Mouse (Mus musculus): ENCODE measurements at regions not wholly inside any gene's neighbourhood (a gene's known extent, or its start where the extent isn't known, plus 50 kb on each side); places are given as distances from the start of the nearest gene placed in this dataset.
A peak's percentile ranks its signal among the peaks of the same experiment; 100 is the strongest.

DNA sequence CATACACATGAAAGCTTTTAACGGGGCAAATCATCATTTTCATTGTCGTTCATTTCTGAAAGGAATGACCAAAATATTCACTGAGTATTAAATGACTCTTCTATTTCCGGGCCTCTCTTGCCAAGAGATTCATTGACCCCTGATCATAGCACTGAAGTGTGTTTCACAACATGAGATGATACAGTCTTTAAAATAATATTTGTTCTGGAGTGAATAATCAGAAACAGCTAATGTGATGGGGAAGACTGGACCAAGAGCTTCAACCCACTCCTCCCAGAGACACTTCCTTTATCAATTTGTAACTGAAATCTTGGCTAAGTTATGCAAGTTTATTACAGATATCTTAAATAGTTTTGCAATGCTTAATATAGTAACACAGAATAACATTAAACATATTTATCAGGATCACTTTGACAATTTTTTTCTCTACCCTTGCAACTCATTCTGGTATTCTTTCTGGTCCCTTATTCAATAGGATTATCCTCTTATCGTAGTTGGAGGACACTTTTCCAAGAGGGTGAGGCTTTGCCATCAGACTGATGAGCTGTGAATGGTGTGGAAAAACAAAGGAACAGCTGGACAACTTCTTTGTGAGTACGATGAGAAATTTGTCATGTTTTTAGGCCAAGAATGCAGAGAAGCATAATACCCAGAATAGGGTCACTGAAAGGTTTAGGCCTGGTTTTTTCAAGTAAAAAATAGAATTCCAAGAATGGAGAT lies 149.6 kb upstream of the Sema3d start:
- Histone ChIP-seq H3K9ac (ENCODE audit: low read length) (no peak overlapping the region), H3K9me3 (ENCODE audit: control insufficient read depth, low read length) (no peaks in the 10 kb centered on the region), H3K36me3 (ENCODE audit: control insufficient read depth, insufficient read depth, low read length) (no peaks in the 10 kb centered on the region), H3K4me1 (ENCODE audit: control insufficient read depth in 2 of 2, insufficient read depth in 2 of 2, low read length in 2 of 2) (no peaks in the 10 kb centered on the region), H3K4me2 (ENCODE audit: low read length) (no peak overlapping the region), H3K27me3 (ENCODE audit: control insufficient read depth, insufficient read depth, low read length) (no peaks in the 10 kb centered on the region), H3K27ac (replicated peaks in 1 of 2; ENCODE audit: control insufficient read depth in 1 of 2, insufficient read depth in 1 of 2, low read depth in 2 of 2, low read length in 2 of 2) (no peak overlapping the region), H3K4me3 (ENCODE audit: control insufficient read depth in 1 of 2, insufficient read depth in 1 of 2, low read depth in 1 of 2, low read length in 2 of 2) (no peak overlapping the region)
- WGBS, result 69% methylated on average over 5 of the region's 5 CpGs
- no peak for ATAC-seq (ENCODE audit: insufficient number of reproducible peaks, insufficient read depth, low FRiP score, low read depth)

DNA sequence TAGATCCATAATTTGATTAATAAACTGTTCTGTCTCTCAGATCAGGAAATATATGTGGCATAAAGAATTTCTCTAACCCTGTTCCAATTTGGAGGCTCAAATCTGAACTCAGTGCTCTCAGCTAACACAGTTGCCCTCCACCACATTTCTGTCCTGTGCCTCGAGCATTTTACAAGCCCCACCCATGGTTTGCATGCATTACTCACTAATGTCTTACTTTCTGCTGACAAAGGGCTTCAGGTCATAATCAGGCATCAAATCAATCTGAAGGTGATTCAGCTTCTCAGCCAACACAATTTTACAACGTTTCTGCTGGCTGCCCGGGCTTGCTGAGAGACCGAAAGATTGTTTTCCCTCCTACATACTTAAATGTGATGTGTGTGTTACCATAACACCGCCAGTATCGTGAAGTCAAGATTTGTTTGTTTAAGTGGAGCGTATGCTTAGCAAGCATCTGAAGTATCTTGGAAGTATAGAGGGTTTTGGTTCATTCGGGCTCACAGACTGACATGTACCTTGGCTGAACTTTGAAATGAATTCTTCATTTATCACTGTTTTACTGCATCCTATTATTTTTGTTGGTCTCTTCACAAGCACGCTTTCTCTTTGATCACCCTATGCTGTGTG lies 139.9 kb upstream of the Sema3d start:
- H3K9ac ChIP-seq (ENCODE audit: low read length), result no peak overlapping the region
- H3K9me3 ChIP-seq (ENCODE audit: control insufficient read depth, low read length), result no peaks in the 10 kb centered on the region
- 65% methylated on average over 9 of the region's 9 CpGs for WGBS
- H3K36me3 ChIP-seq (ENCODE audit: control insufficient read depth, insufficient read depth, low read length), result no peaks in the 10 kb centered on the region
- H3K27ac ChIP-seq (replicated peaks in 1 of 2; ENCODE audit: control insufficient read depth in 1 of 2, insufficient read depth in 1 of 2, low read depth in 2 of 2, low read length in 2 of 2), result no peak overlapping the region; a peak in 1 of 4 replicates
- no peaks in the 10 kb centered on the region for H3K4me1 ChIP-seq (ENCODE audit: control insufficient read depth in 2 of 2, insufficient read depth in 2 of 2, low read length in 2 of 2)
- no peaks in the 10 kb centered on the region for H3K27me3 ChIP-seq (ENCODE audit: control insufficient read depth, insufficient read depth, low read length)
- H3K4me2 ChIP-seq (ENCODE audit: low read length), result no peak overlapping the region
- H3K4me3 ChIP-seq (ENCODE audit: control insufficient read depth in 1 of 2, insufficient read depth in 1 of 2, low read depth in 1 of 2, low read length in 2 of 2), result no peak overlapping the region
- ATAC-seq (ENCODE audit: insufficient number of reproducible peaks, insufficient read depth, low FRiP score, low read depth), result no peak

GRCm38 (mm10) chr5:12293685-12294084 lies 89.5 kb upstream of the Sema3d start:
- Histone ChIP-seq H3K4me3 (ENCODE audit: control insufficient read depth in 1 of 2, insufficient read depth in 1 of 2, low read depth in 1 of 2, low read length in 2 of 2) (peak overlapping the region in 1 of 2 experiments; percentile 7; a peak in 2 of 4 replicates), H3K9ac (ENCODE audit: low read length) (0 out of 2 replicates have a peak overlapping the region, but pooled peaks have one; percentile 30), H3K9me3 (ENCODE audit: control insufficient read depth, low read length) (no peaks in the 10 kb centered on the region), H3K4me1 (ENCODE audit: control insufficient read depth in 2 of 2, insufficient read depth in 2 of 2, low read length in 2 of 2) (no peaks in the 10 kb centered on the region), H3K36me3 (ENCODE audit: control insufficient read depth, insufficient read depth, low read length) (no peaks in the 10 kb centered on the region), H3K4me2 (ENCODE audit: low read length) (peak overlapping the region; percentile 48), H3K27ac (replicated peaks in 1 of 2; ENCODE audit: control insufficient read depth in 1 of 2, insufficient read depth in 1 of 2, low read depth in 2 of 2, low read length in 2 of 2) (no peak overlapping the region), H3K27me3 (ENCODE audit: control insufficient read depth, insufficient read depth, low read length) (no peaks in the 10 kb centered on the region)
- 38% methylated on average over 4 of the region's 4 CpGs for WGBS
- no peak for ATAC-seq (ENCODE audit: insufficient number of reproducible peaks, insufficient read depth, low FRiP score, low read depth)

- no peak for ATAC-seq (ENCODE audit: insufficient number of reproducible peaks, insufficient read depth, low FRiP score, low read depth)
- WGBS, result 55% methylated on average over 2 of the region's 2 CpGs
These were observed 85.9 kb upstream of the Sema3d start for GRCm38 (mm10) chr5:12297331-12297730.

GRCm38 (mm10) chr5:12301833-12302808 lies 81.1 kb upstream of the Sema3d start:
- 41% methylated on average over 4 of the region's 4 CpGs for WGBS
- Histone ChIP-seq H3K4me3 (ENCODE audit: control insufficient read depth in 1 of 2, insufficient read depth in 1 of 2, low read depth in 1 of 2, low read length in 2 of 2) (no peak overlapping the region), H3K9ac (ENCODE audit: low read length) (no peak overlapping the region), H3K9me3 (ENCODE audit: control insufficient read depth, low read length) (no peaks in the 10 kb centered on the region), H3K4me2 (ENCODE audit: low read length) (no peak overlapping the region), H3K4me1 (ENCODE audit: control insufficient read depth in 2 of 2, insufficient read depth in 2 of 2, low read length in 2 of 2) (no peaks in the 10 kb centered on the region), H3K27ac (replicated peaks in 1 of 2; ENCODE audit: control insufficient read depth in 1 of 2, insufficient read depth in 1 of 2, low read depth in 2 of 2, low read length in 2 of 2) (no peak overlapping the region), H3K27me3 (ENCODE audit: control insufficient read depth, insufficient read depth, low read length) (no peaks in the 10 kb centered on the region), H3K36me3 (ENCODE audit: control insufficient read depth, insufficient read depth, low read length) (no peaks in the 10 kb centered on the region)
- ATAC-seq (ENCODE audit: insufficient number of reproducible peaks, insufficient read depth, low FRiP score, low read depth), result no peak

More at GRCm38 (mm10) chr5:12297331-12297730, 85.9 kb upstream of the Sema3d start:
- Histone ChIP-seq H3K4me2 (ENCODE audit: low read length) (no peak overlapping the region), H3K36me3 (ENCODE audit: control insufficient read depth, insufficient read depth, low read length) (no peaks in the 10 kb centered on the region), H3K4me3 (ENCODE audit: control insufficient read depth in 1 of 2, insufficient read depth in 1 of 2, low read depth in 1 of 2, low read length in 2 of 2) (no peak overlapping the region), H3K27me3 (ENCODE audit: control insufficient read depth, insufficient read depth, low read length) (no peaks in the 10 kb centered on the region), H3K9me3 (ENCODE audit: control insufficient read depth, low read length) (no peaks in the 10 kb centered on the region), H3K27ac (replicated peaks in 1 of 2; ENCODE audit: control insufficient read depth in 1 of 2, insufficient read depth in 1 of 2, low read depth in 2 of 2, low read length in 2 of 2) (no peak overlapping the region), H3K9ac (ENCODE audit: low read length) (no peak overlapping the region), H3K4me1 (ENCODE audit: control insufficient read depth in 2 of 2, insufficient read depth in 2 of 2, low read length in 2 of 2) (no peaks in the 10 kb centered on the region)

DNA sequence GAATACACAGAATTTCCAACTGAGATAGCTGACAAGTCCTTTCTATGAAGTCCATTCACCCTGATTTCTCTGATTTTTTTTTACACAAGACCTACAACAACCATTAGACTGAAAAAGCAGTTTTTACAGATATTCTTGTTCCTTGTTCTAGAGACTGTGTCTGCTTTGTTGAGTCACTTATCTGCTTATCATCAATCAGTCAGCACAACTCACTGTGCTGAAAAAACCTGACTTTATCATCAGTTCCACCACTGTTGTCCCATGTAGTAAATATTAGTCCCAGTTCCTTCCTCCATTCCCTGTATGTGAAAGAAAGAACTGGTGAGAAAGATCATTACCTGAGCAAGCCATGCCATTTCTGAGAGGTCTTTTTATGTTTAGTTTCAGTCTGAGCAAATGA lies 73.8 kb upstream of the Sema3d start:
- no peaks in the 10 kb centered on the region for H3K9me3 ChIP-seq (ENCODE audit: control insufficient read depth, low read length)
- H3K36me3 ChIP-seq (ENCODE audit: control insufficient read depth, insufficient read depth, low read length), result no peaks in the 10 kb centered on the region
- H3K4me1 ChIP-seq (ENCODE audit: control insufficient read depth in 2 of 2, insufficient read depth in 2 of 2, low read length in 2 of 2), result no peaks in the 10 kb centered on the region
- H3K4me2 ChIP-seq (ENCODE audit: low read length), result no peak overlapping the region
- H3K9ac ChIP-seq (ENCODE audit: low read length), result no peak overlapping the region
- no peaks in the 10 kb centered on the region for H3K27me3 ChIP-seq (ENCODE audit: control insufficient read depth, insufficient read depth, low read length)
- H3K27ac ChIP-seq (replicated peaks in 1 of 2; ENCODE audit: control insufficient read depth in 1 of 2, insufficient read depth in 1 of 2, low read depth in 2 of 2, low read length in 2 of 2), result no peak overlapping the region
- no peak overlapping the region for H3K4me3 ChIP-seq (ENCODE audit: control insufficient read depth in 1 of 2, insufficient read depth in 1 of 2, low read depth in 1 of 2, low read length in 2 of 2)
- no peak for ATAC-seq (ENCODE audit: insufficient number of reproducible peaks, insufficient read depth, low FRiP score, low read depth)

DNA sequence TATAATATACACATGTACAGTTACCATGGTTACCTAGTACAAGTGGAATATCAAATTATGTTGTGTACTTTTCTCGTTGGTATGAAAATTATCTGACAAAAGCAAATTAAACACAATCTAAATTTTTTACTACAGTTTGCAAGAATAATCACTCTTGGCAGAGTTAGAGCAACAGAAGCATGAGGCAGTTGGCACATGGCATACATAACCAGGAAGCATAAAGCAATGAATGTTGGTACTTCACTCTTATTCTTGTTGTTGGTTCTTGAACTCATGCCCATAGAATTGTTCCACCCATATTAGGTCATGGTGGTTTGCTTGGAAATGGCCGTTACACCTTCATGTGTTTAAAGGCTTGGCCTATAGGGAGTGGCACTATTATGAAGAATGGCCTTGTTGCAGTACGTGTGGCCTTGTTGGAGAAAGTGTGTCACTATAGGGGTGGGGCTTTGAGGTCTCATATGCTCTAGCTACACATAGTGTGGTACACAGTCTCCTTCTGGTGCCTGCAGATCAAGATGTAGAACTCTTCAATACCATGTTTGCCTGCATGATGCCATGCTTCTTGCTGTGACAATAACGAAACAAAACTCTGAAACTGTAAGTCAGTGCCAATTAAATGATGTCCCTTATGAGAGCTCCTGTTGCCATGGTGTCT lies 50.4 kb upstream of the Sema3d start:
- no peak overlapping the region for H3K4me3 ChIP-seq (ENCODE audit: control insufficient read depth in 1 of 2, insufficient read depth in 1 of 2, low read depth in 1 of 2, low read length in 2 of 2)
- H3K27ac ChIP-seq (replicated peaks in 1 of 2; ENCODE audit: control insufficient read depth in 1 of 2, insufficient read depth in 1 of 2, low read depth in 2 of 2, low read length in 2 of 2), result no peak overlapping the region
- no peaks in the 10 kb centered on the region for H3K4me1 ChIP-seq (ENCODE audit: control insufficient read depth in 2 of 2, insufficient read depth in 2 of 2, low read length in 2 of 2)
- no peaks in the 10 kb centered on the region for H3K36me3 ChIP-seq (ENCODE audit: control insufficient read depth, insufficient read depth, low read length)
- no peak overlapping the region for H3K4me2 ChIP-seq (ENCODE audit: low read length)
- H3K9ac ChIP-seq (ENCODE audit: low read length), result no peak overlapping the region
- WGBS, result 74% methylated on average over 4 of the region's 4 CpGs
- no peaks in the 10 kb centered on the region for H3K9me3 ChIP-seq (ENCODE audit: control insufficient read depth, low read length)
- ATAC-seq (ENCODE audit: insufficient number of reproducible peaks, insufficient read depth, low FRiP score, low read depth), result no peak
- no peaks in the 10 kb centered on the region for H3K27me3 ChIP-seq (ENCODE audit: control insufficient read depth, insufficient read depth, low read length)

Measured in heart, embryonic 14.5 days (tissue).